Mouse (Mus musculus) spleen, postnatal 36 days (tissue): ENCODE results near the gene Rpa2.

Experiments
- DNase-seq, 2 experiments: peaks; one replicate each; pipeline ENCODE4 v3.0.0; 2022; ENCODE audit warnings: low spot score in 2 of 2, mixed read lengths in 1 of 2

Gene Rpa2

GRCm38 (mm10) chr4:132803876-132804275 is 35.7 kb downstream of the Rpa2 start:
- DNase-seq = no peak

GRCm38 (mm10) chr4:132804331-132804730 is 36.2 kb downstream of the Rpa2 start:
- DNase-seq = peak; percentile 84 to 85

- peak in 1 of 2 experiments; percentile 48 for DNase-seq
Observed at GRCm38 (mm10) chr4:132805146-132805545, 37.0 kb downstream of the Rpa2 start.

GRCm38 (mm10) chr4:132805599-132806197 is 37.6 kb downstream of the Rpa2 start:
- DNase-seq = peak in 1 of 2 experiments; percentile 44

- DNase-seq = no peak
Observed at GRCm38 (mm10) chr4:132806620-132807191, 38.6 kb downstream of the Rpa2 start.

- peak; percentile 85 to 90 for DNase-seq
Observed at GRCm38 (mm10) chr4:132807771-132808641, 39.9 kb downstream of the Rpa2 start.

- DNase-seq = no peak
Observed at GRCm38 (mm10) chr4:132809621-132810020, 41.5 kb downstream of the Rpa2 start.

GRCm38 (mm10) chr4:132816404-132816803 is 48.3 kb downstream of the Rpa2 start:
- DNase-seq = peak; percentile 60 to 66

GRCm38 (mm10) chr4:132816855-132817254 is 48.7 kb downstream of the Rpa2 start:
- DNase-seq = no peak

GRCm38 (mm10) chr4:132818442-132818841 is 50.3 kb downstream of the Rpa2 start:
- DNase-seq = no peak

- DNase-seq = peak; percentile 76 to 83
Observed at GRCm38 (mm10) chr4:132823614-132824366, 55.7 kb downstream of the Rpa2 start.
